Mouse (Mus musculus): ENCODE measurements around the gene Rsg1. TPM values are rescaled to one million over a fixed set of nuclear protein-coding genes. Genes with fewer than 3 reads are reported as not detected.

Gene Rsg1
- total and polyA plus RNA-seq, 3 experiments = 1.1 to 4.5 (median 3.2) TPM

- Histone ChIP-seq H3K9ac (ENCODE audit: insufficient read depth, low read depth) (no peak overlapping the region), H3K36me3 (replicated peaks in 1 of 2; ENCODE audit: control insufficient read depth in 1 of 2, insufficient read depth in 1 of 2, low read length in 1 of 2) (no peaks in the 10 kb centered on the region), H3K79me2 (replicated peaks; ENCODE audit: control insufficient read depth, extremely low read depth, insufficient read depth, poor library complexity, severe bottlenecking) (no peaks in the 10 kb centered on the region), H3K4me1 (ENCODE audit: control insufficient read depth in 1 of 2, insufficient read depth in 2 of 2) (peaks cover 13 to 17% of the 10 kb centered on the region in 2 experiments), H3K4me3 (replicated peaks in 1 of 3; ENCODE audit: low read depth in 2 of 3, low read length in 2 of 3, poor library complexity in 1 of 3) (no peak overlapping the region), H3K4me2 (ENCODE audit: insufficient read depth, low read depth, poor library complexity, severe bottlenecking) (no peak overlapping the region), H3K27me3 (replicated peaks) (peaks cover 92% of the 10 kb centered on the region), H3K9me3 (replicated peaks; ENCODE audit: low read length) (peaks cover 10% of the 10 kb centered on the region), H3K27ac (ENCODE audit: insufficient read depth, low read depth) (no peak overlapping the region)
- in situ Hi-C loops (cut with MboI; ENCODE audit: low pct_ligation_motif_present, low pct_unique_long_range_greater_than_20kb, low sequenced_read_pairs) (no loop called here), dilution Hi-C loops (cut with MboI; ENCODE audit: extremely low pct_ligation_motif_present, extremely low pct_unique_long_range_greater_than_20kb, low sequenced_read_pairs) (no loop called here)
- no peak for DNase-seq (ENCODE audit: extremely low read depth)
- 0 out of 2 replicates have a peak, but pooled peaks have one; percentile 21 for TF ChIP-seq NRF1 (IDR thresholded peaks at IDR 0.05; ENCODE audit: low read depth, low read length)
- no peak for TF ChIP-seq PAX5 (IDR thresholded peaks at IDR 0.05; ENCODE audit: low read length)
These were observed 34.2 kb downstream of the Rsg1 start for GRCm38 (mm10) chr4:141247776-141248613.

- no peak overlapping the region for H3K27ac ChIP-seq (ENCODE audit: insufficient read depth, low read depth)
- H3K9ac ChIP-seq (ENCODE audit: insufficient read depth, low read depth) = no peak overlapping the region
- peaks cover 13 to 17% of the 10 kb centered on the region in 2 experiments for H3K4me1 ChIP-seq (ENCODE audit: control insufficient read depth in 1 of 2, insufficient read depth in 2 of 2)
- no peaks in the 10 kb centered on the region for H3K36me3 ChIP-seq (replicated peaks in 1 of 2; ENCODE audit: control insufficient read depth in 1 of 2, insufficient read depth in 1 of 2, low read length in 1 of 2)
- no peak overlapping the region for H3K4me3 ChIP-seq (replicated peaks in 1 of 3; ENCODE audit: low read depth in 2 of 3, low read length in 2 of 3, poor library complexity in 1 of 3)
- dilution Hi-C loops (cut with MboI; ENCODE audit: extremely low pct_ligation_motif_present, extremely low pct_unique_long_range_greater_than_20kb, low sequenced_read_pairs) = no loop called here
- H3K27me3 ChIP-seq (replicated peaks) = peaks cover 90% of the 10 kb centered on the region
- DNase-seq (ENCODE audit: extremely low read depth) = no peak
- TF ChIP-seq USF2 (conservative IDR thresholded peaks at IDR 0.05; ENCODE audit: low read depth, low read length) = no peak
- no peak for TF ChIP-seq NRF1 (IDR thresholded peaks at IDR 0.05; ENCODE audit: low read depth, low read length)
- TF ChIP-seq BHLHE40 (IDR thresholded peaks at IDR 0.05; ENCODE audit: low read depth, low read length) = no peak
- TF ChIP-seq TBP (conservative IDR thresholded peaks at IDR 0.05; ENCODE audit: low read depth, low read length) = no peak
- TF ChIP-seq ELF1 (IDR thresholded peaks at IDR 0.05; ENCODE audit: low read depth, low read length) = no peak
- TF ChIP-seq JUND (conservative IDR thresholded peaks at IDR 0.05; ENCODE audit: low read depth, low read length) = no peak
- TF ChIP-seq JUN (IDR thresholded peaks at IDR 0.05; ENCODE audit: insufficient read depth, low read depth, low read length) = no peak
- TF ChIP-seq ZMIZ1 (IDR thresholded peaks at IDR 0.05; ENCODE audit: low read depth, low read length) = no peak
- TF ChIP-seq ZKSCAN1 (IDR thresholded peaks at IDR 0.05; ENCODE audit: borderline replicate concordance, low read depth, low read length) = no peak
- no peak for TF ChIP-seq SMC3 (IDR thresholded peaks at IDR 0.05; ENCODE audit: low read depth, low read length)
- TF ChIP-seq ZC3H11A (IDR thresholded peaks at IDR 0.05; ENCODE audit: low read depth, low read length) = no peak
- no peak for TF ChIP-seq E2F4 (IDR thresholded peaks at IDR 0.05; ENCODE audit: insufficient replicate concordance, low read depth, low read length)
- no peak for TF ChIP-seq IRF4 (IDR thresholded peaks at IDR 0.05; ENCODE audit: low read depth, low read length)
- no peak for TF ChIP-seq MAX (IDR thresholded peaks at IDR 0.05; ENCODE audit: low read length)
- no peak for TF ChIP-seq RAD21 (IDR thresholded peaks at IDR 0.05; ENCODE audit: low read depth, low read length)
- no peak for TF ChIP-seq EP300 (IDR thresholded peaks at IDR 0.05; ENCODE audit: low read length)
- no peak for TF ChIP-seq CHD2 (IDR thresholded peaks at IDR 0.05; ENCODE audit: low read length)
- TF ChIP-seq HCFC1 (IDR thresholded peaks at IDR 0.05; ENCODE audit: low read depth, low read length) = no peak
- TF ChIP-seq CTCF (conservative IDR thresholded peaks at IDR 0.05 in 1 of 2, IDR thresholded peaks at IDR 0.05 in 1 of 2; ENCODE audit: low read depth in 2 of 2, low read length in 2 of 2) = no peak
- no peak for TF ChIP-seq NELFE (IDR thresholded peaks at IDR 0.05; ENCODE audit: low read depth, low read length)
- H3K9me3 ChIP-seq (replicated peaks; ENCODE audit: low read length) = peaks cover 10% of the 10 kb centered on the region
- no peak overlapping the region for H3K4me2 ChIP-seq (ENCODE audit: insufficient read depth, low read depth, poor library complexity, severe bottlenecking)
- no peaks in the 10 kb centered on the region for H3K79me2 ChIP-seq (replicated peaks; ENCODE audit: control insufficient read depth, extremely low read depth, insufficient read depth, poor library complexity, severe bottlenecking)
- in situ Hi-C loops (cut with MboI; ENCODE audit: low pct_ligation_motif_present, low pct_unique_long_range_greater_than_20kb, low sequenced_read_pairs) = no loop called here
These were observed 34.8 kb downstream of the Rsg1 start for GRCm38 (mm10) chr4:141248614-141248978.
